Mouse (Mus musculus) bone marrow macrophage, adult 2 months (primary cell): Measurements from ENCODE around the gene Folr2.

ENCODE experiments used
- CTCF ChIP-seq: IDR thresholded peaks from 2 replicates; pipeline ENCODE4 v1.5.1; 2012; ENCODE audit warnings: low read depth, mild to moderate bottlenecking, low read length, moderate library complexity
- POLR2A ChIP-seq: IDR thresholded peaks from 2 replicates; pipeline ENCODE4 v1.6.1; 2012; ENCODE audit warnings: mild to moderate bottlenecking, low read depth, low read length, borderline replicate concordance

- TF ChIP-seq POLR2A (no peak), CTCF (no peak)
Measured at GRCm38 (mm10) chr7:101884160-101884559, 27.2 kb upstream of the Folr2 start.
